Mouse (Mus musculus) CH12.LX (cell line): ENCODE results near the gene Hoxb5. TPM values are rescaled to one million over a fixed set of nuclear protein-coding genes. Genes with fewer than 3 reads are reported as not detected.

ENCODE experiments used
- DNase-seq: peaks from one replicate; pipeline ENCODE4 v3.0.0-alpha.2; 2013; ENCODE audit errors: extremely low read depth
- H3K27ac ChIP-seq: 2 replicates; pipeline ENCODE4 v1.5.1; 2012; ENCODE audit warnings: low read depth, mild to moderate bottlenecking, control low read depth, moderate library complexity; ENCODE audit not compliant: insufficient read depth
- H3K27me3 ChIP-seq: replicated peaks from 2 replicates; pipeline ENCODE3; 2012; ENCODE audit warnings: inconsistent platforms
- H3K36me3 ChIP-seq, 2 experiments: replicated peaks in 1 of 2; 2 replicates each; pipeline versions ENCODE3 to v1.6.1; 2012; ENCODE audit warnings: inconsistent platforms in 1 of 2, low read length in 1 of 2, mild to moderate bottlenecking in 1 of 2, mixed read lengths in 1 of 2, moderate library complexity in 1 of 2; ENCODE audit not compliant: control insufficient read depth in 1 of 2, insufficient read depth in 1 of 2
- H3K4me1 ChIP-seq, 2 experiments: 2 replicates each; pipeline ENCODE4 v1.6.1; 2012; ENCODE audit warnings: inconsistent platforms in 1 of 2, moderate library complexity in 1 of 2; ENCODE audit not compliant: insufficient read depth in 2 of 2, control insufficient read depth in 1 of 2
- H3K4me2 ChIP-seq: 2 replicates; pipeline ENCODE4 v1.6.1; 2012; ENCODE audit warnings: low read depth, mild to moderate bottlenecking, control low read depth; ENCODE audit not compliant: poor library complexity, insufficient read depth, severe bottlenecking
- H3K4me3 ChIP-seq, 3 experiments: fragments of 150-350 bp in 1 of 3; sonication (generic) in 1 of 3; replicated peaks in 1 of 3; 2 replicates each; pipeline versions ENCODE3 to v1.5.1; 2011 to 2012; ENCODE audit warnings: low read depth in 2 of 3, low read length in 2 of 3, mild to moderate bottlenecking in 2 of 3, moderate library complexity in 2 of 3, control low read depth in 1 of 3, improper control_type of control experiment in 1 of 3, inconsistent platforms in 1 of 3, mixed read lengths in 1 of 3; ENCODE audit not compliant: poor library complexity in 1 of 3
- H3K79me2 ChIP-seq: replicated peaks from 2 replicates; pipeline ENCODE4 v1.6.1; 2012; ENCODE audit warnings: mild to moderate bottlenecking, moderate library complexity; ENCODE audit not compliant: control insufficient read depth, poor library complexity, insufficient read depth, severe bottlenecking; ENCODE audit errors: extremely low read depth
- H3K9ac ChIP-seq: 2 replicates; pipeline ENCODE4 v1.6.1; 2012; ENCODE audit warnings: low read depth, mild to moderate bottlenecking, control low read depth, moderate library complexity; ENCODE audit not compliant: insufficient read depth
- H3K9me3 ChIP-seq: replicated peaks from 2 replicates; pipeline ENCODE3; 2012; ENCODE audit warnings: low read length, inconsistent platforms, mixed read lengths
- BHLHE40 ChIP-seq: IDR thresholded peaks from 2 replicates; pipeline ENCODE4 v1.6.1; 2011; ENCODE audit warnings: mild to moderate bottlenecking, low read depth, low read length, improper control_type of control experiment
- CHD1 ChIP-seq: IDR thresholded peaks from 2 replicates; pipeline ENCODE4 v1.6.1; 2012; ENCODE audit warnings: low read depth, low read length, improper control_type of control experiment, inconsistent platforms
- E2F4 ChIP-seq: IDR thresholded peaks from 2 replicates; pipeline ENCODE4 v1.6.1; 2011; ENCODE audit warnings: low read depth, low read length, improper control_type of control experiment; ENCODE audit not compliant: insufficient replicate concordance
- HCFC1 ChIP-seq: IDR thresholded peaks from 2 replicates; pipeline ENCODE4 v1.6.1; 2012; ENCODE audit warnings: low read depth, mild to moderate bottlenecking, inconsistent platforms, low read length, improper control_type of control experiment
- MEF2A ChIP-seq: IDR thresholded peaks from 2 replicates; pipeline ENCODE4 v1.6.1; 2014; ENCODE audit warnings: low read depth, mild to moderate bottlenecking, inconsistent platforms, low read length, improper control_type of control experiment, borderline replicate concordance
- MXI1 ChIP-seq: IDR thresholded peaks from 2 replicates; pipeline ENCODE4 v1.6.1; 2011; ENCODE audit warnings: mild to moderate bottlenecking, low read depth, low read length, improper control_type of control experiment
- NRF1 ChIP-seq: IDR thresholded peaks from 2 replicates; pipeline ENCODE4 v1.6.1; 2014; ENCODE audit warnings: low read depth, mild to moderate bottlenecking, inconsistent platforms, low read length, improper control_type of control experiment, moderate library complexity
- SIN3A ChIP-seq: IDR thresholded peaks from 2 replicates; pipeline ENCODE4 v1.6.1; 2012; ENCODE audit warnings: low read length, improper control_type of control experiment, inconsistent platforms
- TBP ChIP-seq: conservative IDR thresholded peaks from 2 replicates; pipeline ENCODE4 v1.6.1; 2011; ENCODE audit warnings: low read depth, low read length, improper control_type of control experiment
- ZMIZ1 ChIP-seq: IDR thresholded peaks from 2 replicates; pipeline ENCODE4 v1.6.1; 2012; ENCODE audit warnings: low read depth, mild to moderate bottlenecking, inconsistent platforms, low read length, improper control_type of control experiment
- ZNF384 ChIP-seq: IDR thresholded peaks from 2 replicates; pipeline ENCODE4 v1.6.1; 2012; ENCODE audit warnings: low read depth, low read length, improper control_type of control experiment, inconsistent platforms
- dilution Hi-C: fragments of 300-500 bp; cut with MboI; formaldehyde crosslinking; loops from 2 replicates; pipeline ENCODE4 v1.14.3; 2020; ENCODE audit warnings: low sequenced_read_pairs; ENCODE audit not compliant: extremely low pct_unique_long_range_greater_than_20kb, extremely low pct_ligation_motif_present
- in situ Hi-C: fragments of 300-500 bp; cut with MboI; formaldehyde crosslinking; loops from 3 replicates; pipeline ENCODE4 v1.14.3; 2019; ENCODE audit warnings: low sequenced_read_pairs, low pct_ligation_motif_present, low pct_unique_long_range_greater_than_20kb, mixed read lengths
- polyA plus RNA-seq: library from polyadenylated mRNA; unstranded; fragments of >175 nt; gene quantifications from 2 replicates; pipeline ENCODE4 v1.2.1, GENCODE M21; 2012; ENCODE audit warnings: low read depth; ENCODE audit not compliant: insufficient read length
- total RNA-seq, 2 experiments: library from RNA; depleted of rRNA; stranded (reverse); fragments of 300-350 nt in 1 of 2; fragments of >200 nt in 1 of 2; gene quantifications; 2 replicates each; pipeline ENCODE4 v1.2.3; 2012 to 2014

Gene Hoxb5
- total and polyA plus RNA-seq, 3 experiments = 0.08 to 0.13 TPM; not detected in 1

DNA sequence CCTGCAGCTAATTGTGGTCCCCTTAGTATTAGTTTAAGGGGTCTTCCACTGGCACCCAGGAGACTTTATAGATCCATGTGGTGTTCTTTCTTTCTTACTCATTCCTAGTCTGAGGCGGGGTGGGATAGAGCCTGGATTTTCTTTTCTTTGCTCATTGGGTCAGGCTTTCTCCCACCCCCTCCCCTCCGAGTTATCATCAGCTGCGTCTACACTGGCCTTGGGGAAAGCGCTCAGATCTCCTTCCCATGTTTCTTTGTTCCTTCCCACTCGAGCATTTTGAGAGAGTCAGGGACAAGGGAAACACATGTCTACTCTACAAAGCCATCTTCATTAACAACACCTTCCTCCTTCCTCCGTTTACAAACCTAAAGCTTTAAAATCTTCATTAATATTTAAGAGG, 33.9 kb downstream of the Hoxb5 start:
- Histone ChIP-seq H3K79me2 (no peaks in the 10 kb centered on the region), H3K9ac (no peak overlapping the region), H3K36me3 (peaks cover 0 to 2% of the 10 kb centered on the region in 2 experiments), H3K9me3 (no peaks in the 10 kb centered on the region), H3K4me1 (no peaks in the 10 kb centered on the region), H3K27ac (no peak overlapping the region), H3K27me3 (peaks cover 10% of the 10 kb centered on the region), H3K4me2 (no peak overlapping the region), H3K4me3 (no peak overlapping the region)
- no peak for TF ChIP-seq MXI1
- TF ChIP-seq E2F4 = no peak
- TF ChIP-seq BHLHE40 = no peak
- DNase-seq = no peak
- dilution Hi-C loops = no loop called here
- in situ Hi-C loops = loop anchor here (5.0 kb wide), 1 partner anchor 35 kb away; no protein-coding TSS in a partner anchor

GRCm38 (mm10) chr11:96338957-96339855, 36.1 kb downstream of the Hoxb5 start:
- in situ Hi-C loops (loop anchor here (5.0 kb wide), 1 partner anchor 33 kb away; no protein-coding TSS in a partner anchor), dilution Hi-C loops (no loop called here)
- Histone ChIP-seq H3K4me1 (peaks cover 3 to 8% of the 10 kb centered on the region in 2 experiments; a peak in 2 of 4 replicates), H3K27ac (no peak overlapping the region), H3K4me3 (no peak overlapping the region), H3K36me3 (peaks cover 0 to 2% of the 10 kb centered on the region in 2 experiments), H3K79me2 (no peaks in the 10 kb centered on the region), H3K4me2 (no peak overlapping the region), H3K27me3 (peaks cover 10% of the 10 kb centered on the region), H3K9me3 (peaks cover 2% of the 10 kb centered on the region)
- DNase-seq = no peak
- no peak for TF ChIP-seq ZMIZ1
- no peak for TF ChIP-seq SIN3A
- no peak for TF ChIP-seq TBP
- TF ChIP-seq ZNF384 = no peak
- TF ChIP-seq MEF2A = no peak
- TF ChIP-seq CHD1 = no peak
- no peak for TF ChIP-seq NRF1
- no peak for TF ChIP-seq E2F4
- no peak for TF ChIP-seq HCFC1
- TF ChIP-seq, all 38 proteins: peak for 0
- H3K9ac ChIP-seq = no peak overlapping the region
